Mouse (Mus musculus) midbrain, embryonic 10.5 days (tissue): ENCODE data around the gene Mrpl38. TPM values are rescaled to one million over a fixed set of nuclear protein-coding genes. Genes with fewer than 3 reads are reported as not detected.

Experiments used
- DNase-seq: peaks from one replicate; pipeline ENCODE4 v3.0.0-alpha.2; 2017; ENCODE audit warnings: low spot score
- H3K27ac ChIP-seq: fragments of 300-500 bp; sonication (generic); replicated peaks from 2 replicates; pipeline ENCODE4 v1.5.1; 2016; ENCODE audit warnings: mild to moderate bottlenecking
- H3K27me3 ChIP-seq: fragments of 300-500 bp; sonication (generic); 2 replicates; pipeline ENCODE4 v1.6.1; 2016; ENCODE audit warnings: low read depth, mild to moderate bottlenecking; ENCODE audit not compliant: poor library complexity, severe bottlenecking
- H3K36me3 ChIP-seq: fragments of 300-500 bp; sonication (generic); 2 replicates; pipeline ENCODE4 v1.6.1; 2016; ENCODE audit warnings: mild to moderate bottlenecking, moderate library complexity
- H3K4me1 ChIP-seq: fragments of 300-500 bp; sonication (generic); 2 replicates; pipeline ENCODE4 v1.6.1; 2016
- H3K4me3 ChIP-seq: fragments of 300-500 bp; sonication (generic); 2 replicates; pipeline ENCODE4 v1.5.1; 2016; ENCODE audit warnings: mild to moderate bottlenecking, moderate library complexity
- H3K9me3 ChIP-seq: fragments of 300-500 bp; sonication (generic); replicated peaks from 2 replicates; pipeline ENCODE4 v1.6.1; 2016; ENCODE audit warnings: mild to moderate bottlenecking
- WGBS: fragments of 180-500 bp; shearing (Covaris S2); methylation state at CpG from one replicate; pipeline ENCODE4 v1.1.7; 2016; 5-methylcytosine and 5-hydroxymethylcytosine counted together
- polyA plus RNA-seq: library from polyadenylated mRNA; unstranded; fragments of >200 nt; fragmentation: Nextera tagmentation; extraction: Ambion mirVana; gene quantifications from 2 replicates; pipeline ENCODE4 v1.2.1, GENCODE M21; 2016

Mrpl38 gene
- polyA plus RNA-seq, 1 experiment from 2014 or later: 113 TPM

- peaks cover 59% of the 10 kb centered on the region for H3K36me3 ChIP-seq
Observed at GRCm38 (mm10) chr11:116134171-116134570, 4.5 kb downstream of the Mrpl38 start.

GRCm38 (mm10) chr11:116133497-116133896, 5.2 kb downstream of the Mrpl38 start:
- Histone ChIP-seq H3K4me1 (peaks cover 47% of the 10 kb centered on the region), H3K36me3 (peaks cover 59% of the 10 kb centered on the region), H3K9me3 (no peaks in the 10 kb centered on the region), H3K4me3 (no peak overlapping the region), H3K27me3 (peaks cover 23% of the 10 kb centered on the region), H3K27ac (no peak overlapping the region)
- 87% methylated on average over 5 of the region's 5 CpGs for WGBS
- DNase-seq: no peak

More at GRCm38 (mm10) chr11:116134171-116134570, 4.5 kb downstream of the Mrpl38 start:
- Histone ChIP-seq H3K9me3 (no peaks in the 10 kb centered on the region), H3K4me1 (peaks cover 48% of the 10 kb centered on the region), H3K27me3 (peaks cover 16% of the 10 kb centered on the region), H3K4me3 (no peak overlapping the region), H3K27ac (no peak overlapping the region)
- no peak for DNase-seq
- WGBS: 90% methylated on average over 10 of the region's 10 CpGs

GRCm38 (mm10) chr11:116132366-116133333, 6.0 kb downstream of the Mrpl38 start:
- Histone ChIP-seq H3K27me3 (peaks cover 24% of the 10 kb centered on the region), H3K9me3 (no peaks in the 10 kb centered on the region), H3K4me3 (no peak overlapping the region), H3K36me3 (peaks cover 59% of the 10 kb centered on the region), H3K27ac (no peak overlapping the region), H3K4me1 (peaks cover 45% of the 10 kb centered on the region)
- whole genome bisulfite sequencing: 85% methylated on average over 16 of the region's 16 CpGs
- DNase-seq: no peak

GRCm38 (mm10) chr11:116131349-116132170, 7.1 kb downstream of the Mrpl38 start:
- H3K4me1 ChIP-seq: peaks cover 45% of the 10 kb centered on the region
- peaks cover 24% of the 10 kb centered on the region for H3K27me3 ChIP-seq
- no peak for DNase-seq
- H3K4me3 ChIP-seq: peak overlapping the region; percentile 67
- peak overlapping the region; percentile 88 for H3K27ac ChIP-seq
- H3K36me3 ChIP-seq: peaks cover 54% of the 10 kb centered on the region
- 86% methylated on average over 15 of the region's 15 CpGs for WGBS
- H3K9me3 ChIP-seq: no peaks in the 10 kb centered on the region

- Histone ChIP-seq H3K4me1 (peaks cover 45% of the 10 kb centered on the region), H3K27me3 (peaks cover 24% of the 10 kb centered on the region), H3K4me3 (peak within 1 kb of the TSS; percentile 67), H3K36me3 (peaks cover 53% of the 10 kb centered on the region), H3K9me3 (no peaks in the 10 kb centered on the region), H3K27ac (peak within 1 kb of the TSS; percentile 88)
- WGBS: 3% methylated on average over 69 of the region's 69 CpGs
- peak; percentile 86 for DNase-seq
Observed at GRCm38 (mm10) chr11:116130488-116131205, 8.0 kb downstream of the Mrpl38 start, which contains the start of gene Trim65. Trim65 (minus strand) TSS chr11:116131128.

- Histone ChIP-seq H3K4me3 (peak overlapping the region; percentile 67), H3K9me3 (no peaks in the 10 kb centered on the region), H3K4me1 (peaks cover 45% of the 10 kb centered on the region), H3K27ac (peak overlapping the region; percentile 88), H3K27me3 (peaks cover 24% of the 10 kb centered on the region), H3K36me3 (peaks cover 51% of the 10 kb centered on the region)
- DNase-seq: no peak
- WGBS: 48% methylated on average over 8 of the region's 8 CpGs
Observed at GRCm38 (mm10) chr11:116129993-116130487, 8.6 kb downstream of the Mrpl38 start.

GRCm38 (mm10) chr11:116129091-116129790, 9.4 kb downstream of the Mrpl38 start:
- Histone ChIP-seq H3K27ac (peak overlapping the region; percentile 88), H3K36me3 (peaks cover 43% of the 10 kb centered on the region), H3K4me3 (peak overlapping the region; percentile 67; the same call in 1 of the 2 replicates), H3K27me3 (peaks cover 24% of the 10 kb centered on the region), H3K9me3 (no peaks in the 10 kb centered on the region), H3K4me1 (peaks cover 45% of the 10 kb centered on the region)
- DNase-seq: no peak
- 83% methylated on average over 9 of the region's 9 CpGs for WGBS

GRCm38 (mm10) chr11:116127986-116128385, 10.7 kb downstream of the Mrpl38 start:
- Histone ChIP-seq H3K27ac (peak overlapping the region; percentile 71), H3K36me3 (peaks cover 31% of the 10 kb centered on the region), H3K4me1 (peaks cover 45% of the 10 kb centered on the region), H3K4me3 (peak overlapping the region; percentile 36; the same call in 1 of the 2 replicates), H3K27me3 (peaks cover 24% of the 10 kb centered on the region), H3K9me3 (no peaks in the 10 kb centered on the region)
- 77% methylated on average over 9 of the region's 9 CpGs for WGBS
- DNase-seq: no peak

GRCm38 (mm10) chr11:116127156-116127980, 11.3 kb downstream of the Mrpl38 start, which contains the start of gene Trim47:
Trim47 (minus strand) TSS chr11:116127210.
- H3K9me3 ChIP-seq: no peaks in the 10 kb centered on the region
- peaks cover 45% of the 10 kb centered on the region for H3K4me1 ChIP-seq
- 26% methylated on average over 23 of the region's 23 CpGs for WGBS
- peaks cover 24% of the 10 kb centered on the region for H3K27me3 ChIP-seq
- peak within 1 kb of the TSS; percentile 71 for H3K27ac ChIP-seq
- peaks cover 24% of the 10 kb centered on the region for H3K36me3 ChIP-seq
- DNase-seq: peak; percentile 68
- H3K4me3 ChIP-seq: peak within 1 kb of the TSS; percentile 36

GRCm38 (mm10) chr11:116126261-116126660, 12.4 kb downstream of the Mrpl38 start:
- Histone ChIP-seq H3K4me1 (peaks cover 40% of the 10 kb centered on the region), H3K27ac (no peak overlapping the region), H3K36me3 (peaks cover 13% of the 10 kb centered on the region), H3K9me3 (no peaks in the 10 kb centered on the region), H3K27me3 (peaks cover 19% of the 10 kb centered on the region), H3K4me3 (no peak overlapping the region)
- 92% methylated on average over 15 of the region's 15 CpGs for WGBS
- no peak for DNase-seq
